In genomic region chr19:38258651-38259065, GRCm38 (mm10) we compare ENCODE assay signal across 8 mouse cellular contexts. TPM values are rescaled to one million over a fixed set of nuclear protein-coding genes. Genes with fewer than 3 reads are reported as not detected.
DNase-seq lines count a peak whose midpoint lies in the region; ATAC-seq and TF ChIP-seq lines count a peak whose summit lies in the region.
"Had no signal": no experiment of that assay in that cellular context is flagged by ENCODE, and none has a peak within 500 bp of the region (broad histone marks: within the 10 kb centered on the region; RNA-seq: fewer than 3 reads in every experiment).

No protein-coding gene starts in this region.

- peak overlapping the region; percentile 30 for H3K4me3 ChIP-seq in layer of hippocampus, adult 2 months
- H3K4me3 ChIP-seq in midbrain, embryonic 15.5 days = no peak overlapping the region

- DNase-seq in layer of hippocampus, adult 2 months (ENCODE audit: low spot score in 2 of 2) = peak in 1 of 2 experiments; percentile 51
- no peak for DNase-seq in layer of hippocampus, adult 9-10 months (ENCODE audit: low spot score)
- DNase-seq in cerebellum, postnatal 10 days = peak; percentile 59 to 60
- DNase-seq in thymus, postnatal 4 days = no peak
- no peak for DNase-seq in heart, adult 9 months (ENCODE audit: low spot score in 2 of 2)

- TF ChIP-seq CTCF in layer of hippocampus, adult 2 months (conservative IDR thresholded peaks at IDR 0.05) = no peak

- no peak overlapping the region for H3K9ac ChIP-seq in midbrain, embryonic 15.5 days

- H3K4me2 ChIP-seq in midbrain, embryonic 15.5 days = no peak overlapping the region
- H3K4me2 ChIP-seq: liver, embryonic 11.5 days had no signal

- ATAC-seq in cerebellum, adult (ENCODE audit: insufficient number of reproducible peaks, low FRiP score, low TSS enrichment) = peak; percentile 82
- ATAC-seq in midbrain, embryonic 15.5 days (replicated peaks) = peak; percentile 72

- H3K4me1 ChIP-seq in midbrain, embryonic 15.5 days = peaks cover 7% of the 10 kb centered on the region

- H3K36me3 ChIP-seq in midbrain, embryonic 15.5 days (replicated peaks) = no peaks in the 10 kb centered on the region

- peak overlapping the region; percentile 95 for H3K27ac ChIP-seq in layer of hippocampus, adult 2 months
- H3K27ac ChIP-seq in midbrain, embryonic 15.5 days = no peak overlapping the region

- no peaks in the 10 kb centered on the region for H3K27me3 ChIP-seq in midbrain, embryonic 15.5 days (replicated peaks)

- no peaks in the 10 kb centered on the region for H3K9me3 ChIP-seq in midbrain, embryonic 15.5 days

- WGBS in midbrain, embryonic 15.5 days = 83% methylated on average over 3 of the region's 3 CpGs

RNA-seq across cellular contexts. Expression of gene Lgi1, which starts 5.7 kb away (rescaled TPM):
- 100 to 1,000 TPM; 196 to 209 TPM for total RNA-seq in layer of hippocampus, adult 2 months (2021)
- polyA plus RNA-seq in midbrain, embryonic 15.5 days (2015; fragmentation: Nextera tagmentation; extraction: Ambion mirVana) = 14.7 and 20.7 TPM in 2 replicates

RNA-seq across cellular contexts. Expression of gene Fra10ac1, which starts 34.7 kb away (rescaled TPM):
- 10 to 100 TPM; 17.8 to 22.4 TPM for total RNA-seq in layer of hippocampus, adult 2 months (2021)
- 41.3 and 43.9 TPM in 2 replicates for polyA plus RNA-seq in midbrain, embryonic 15.5 days (2015; fragmentation: Nextera tagmentation; extraction: Ambion mirVana)

Comparison
In these comparisons a context has a peak if more than half of its experiments do, and no peak if none do; other contexts are left out.
1. DNase-seq: peak in cerebellum, postnatal 10 days (2 of 2); none in layer of hippocampus, adult 9-10 months (single experiment), thymus, postnatal 4 days (single experiment) and heart, adult 9 months (0 of 2).